Mouse (Mus musculus) midbrain, embryonic 14.5 days (tissue): Measurements from ENCODE around the gene Vav3. TPM values are rescaled to one million over a fixed set of nuclear protein-coding genes. Genes with fewer than 3 reads are reported as not detected.

ENCODE experiments used
- ATAC-seq: fragments of 200-750 bp; cut with Nextera tagmentation; 2 replicates; pipeline ENCODE4 v1.8.0; 2017; ENCODE audit warnings: moderate number of reproducible peaks, moderate library complexity; ENCODE audit not compliant: low FRiP score, low TSS enrichment
- DNase-seq: peaks from one replicate; pipeline ENCODE4 v3.0.0-alpha.2; 2015
- H3K27ac ChIP-seq: fragments of 300-500 bp; sonication (generic); replicated peaks from 2 replicates; pipeline ENCODE4 v1.5.1; 2014; ENCODE audit warnings: mild to moderate bottlenecking, low read depth, low read length, moderate library complexity
- H3K27me3 ChIP-seq: fragments of 300-500 bp; sonication (generic); 2 replicates; pipeline ENCODE4 v1.6.1; 2014; ENCODE audit warnings: low read length, control low read depth, mixed read lengths; ENCODE audit not compliant: control insufficient read depth, insufficient read depth
- H3K36me3 ChIP-seq: fragments of 300-500 bp; sonication (generic); 2 replicates; pipeline ENCODE4 v1.6.1; 2014; ENCODE audit warnings: low read length, control low read depth; ENCODE audit not compliant: control insufficient read depth, insufficient read depth
- H3K4me1 ChIP-seq: fragments of 300-500 bp; sonication (generic); 2 replicates; pipeline ENCODE4 v1.6.1; 2014; ENCODE audit warnings: mild to moderate bottlenecking, antibody characterized with exemption, low read length, control low read depth; ENCODE audit not compliant: control insufficient read depth, insufficient read depth
- H3K4me2 ChIP-seq: fragments of 300-500 bp; sonication (generic); 2 replicates; pipeline ENCODE4 v1.6.1; 2014; ENCODE audit warnings: mild to moderate bottlenecking, low read length, moderate library complexity
- H3K4me3 ChIP-seq: fragments of 300-500 bp; sonication (generic); replicated peaks from 2 replicates; pipeline ENCODE4 v1.5.1; 2014; ENCODE audit warnings: low read depth, low read length
- H3K9ac ChIP-seq: fragments of 300-500 bp; sonication (generic); replicated peaks from 2 replicates; pipeline ENCODE4 v1.6.1; 2014; ENCODE audit warnings: mild to moderate bottlenecking, low read length, moderate library complexity
- H3K9me3 ChIP-seq: fragments of 300-500 bp; sonication (generic); 2 replicates; pipeline ENCODE4 v1.6.1; 2016; ENCODE audit warnings: low read length, control low read depth, mixed read lengths; ENCODE audit not compliant: control insufficient read depth
- WGBS: fragments of 180-500 bp; shearing (Covaris S2); extraction: QIAGEN DNeasy Blood & Tissue Kit; methylation state at CpG from one replicate; pipeline ENCODE4 v1.1.7; 2014; 5-methylcytosine and 5-hydroxymethylcytosine counted together
- polyA plus RNA-seq: library from polyadenylated mRNA; unstranded; fragments of >200 nt; fragmentation: Nextera tagmentation; extraction: Ambion mirVana; gene quantifications from 2 replicates; pipeline ENCODE4 v1.2.1, GENCODE M21; 2014

Vav3 gene
- polyA plus RNA-seq, 1 experiment from 2014 or later, result 37.3 TPM

- H3K4me2 ChIP-seq, result no peak overlapping the region
- H3K4me3 ChIP-seq, result no peak overlapping the region
- H3K36me3 ChIP-seq, result no peaks in the 10 kb centered on the region
- H3K9me3 ChIP-seq, result no peaks in the 10 kb centered on the region
- DNase-seq, result no peak
- no peaks in the 10 kb centered on the region for H3K27me3 ChIP-seq
- no peaks in the 10 kb centered on the region for H3K4me1 ChIP-seq
- WGBS, result 91% methylated on average over 5 of the region's 5 CpGs
- H3K9ac ChIP-seq, result no peak overlapping the region
- ATAC-seq, result no peak
- H3K27ac ChIP-seq, result no peak overlapping the region
These were observed 61.1 kb downstream of the Vav3 start for GRCm38 (mm10) chr3:109401527-109401926.

GRCm38 (mm10) chr3:109411294-109411693 lies 70.8 kb downstream of the Vav3 start:
- Histone ChIP-seq H3K9ac (no peak overlapping the region), H3K4me3 (no peak overlapping the region), H3K4me1 (no peaks in the 10 kb centered on the region), H3K36me3 (no peaks in the 10 kb centered on the region), H3K9me3 (no peaks in the 10 kb centered on the region), H3K27ac (no peak overlapping the region), H3K27me3 (no peaks in the 10 kb centered on the region), H3K4me2 (no peak overlapping the region)
- no peak for DNase-seq
- no peak for ATAC-seq
- WGBS, result 90% methylated on average over 3 of the region's 3 CpGs

GRCm38 (mm10) chr3:109420403-109420802 lies 80.0 kb downstream of the Vav3 start:
- peak overlapping the region; percentile 53; the same call in 1 of the 2 replicates for H3K27ac ChIP-seq
- WGBS, result 46% methylated on average over 3 of the region's 3 CpGs
- no peak for DNase-seq

GRCm38 (mm10) chr3:109421019-109421418 lies 80.6 kb downstream of the Vav3 start:
- Histone ChIP-seq H3K27me3 (no peaks in the 10 kb centered on the region), H3K27ac (peak overlapping the region; percentile 26), H3K9me3 (no peaks in the 10 kb centered on the region), H3K9ac (no peak overlapping the region), H3K4me3 (no peak overlapping the region), H3K36me3 (no peaks in the 10 kb centered on the region), H3K4me1 (no peaks in the 10 kb centered on the region), H3K4me2 (no peak overlapping the region)
- DNase-seq, result peak; percentile 72
- peak; percentile 83 for ATAC-seq
- 40% methylated on average over 3 of the region's 3 CpGs for WGBS

More at GRCm38 (mm10) chr3:109420403-109420802, 80.0 kb downstream of the Vav3 start:
- Histone ChIP-seq H3K4me2 (no peak overlapping the region), H3K9ac (no peak overlapping the region), H3K9me3 (no peaks in the 10 kb centered on the region), H3K36me3 (no peaks in the 10 kb centered on the region), H3K27me3 (no peaks in the 10 kb centered on the region), H3K4me3 (no peak overlapping the region), H3K4me1 (no peaks in the 10 kb centered on the region)
- peak; percentile 55; the same call in 1 of the 2 replicates for ATAC-seq

GRCm38 (mm10) chr3:109423440-109424079 lies 83.1 kb downstream of the Vav3 start:
- WGBS, result 76% methylated on average over 5 of the region's 5 CpGs
- DNase-seq (no peak), ATAC-seq (no peak)
- no peaks in the 10 kb centered on the region for H3K36me3 ChIP-seq
- H3K4me2 ChIP-seq, result no peak overlapping the region
- no peaks in the 10 kb centered on the region for H3K9me3 ChIP-seq
- no peak overlapping the region for H3K4me3 ChIP-seq
- H3K9ac ChIP-seq, result no peak overlapping the region
- no peak overlapping the region for H3K27ac ChIP-seq
- H3K4me1 ChIP-seq, result no peaks in the 10 kb centered on the region
- no peaks in the 10 kb centered on the region for H3K27me3 ChIP-seq

GRCm38 (mm10) chr3:109431285-109431684 lies 90.8 kb downstream of the Vav3 start:
- no peaks in the 10 kb centered on the region for H3K4me1 ChIP-seq
- 63% methylated on average over 1 of the region's 1 CpGs for WGBS
- ATAC-seq, result no peak
- H3K36me3 ChIP-seq, result no peaks in the 10 kb centered on the region
- DNase-seq, result peak; percentile 14
- no peak overlapping the region for H3K9ac ChIP-seq
- no peaks in the 10 kb centered on the region for H3K27me3 ChIP-seq
- no peaks in the 10 kb centered on the region for H3K9me3 ChIP-seq
- H3K4me2 ChIP-seq, result no peak overlapping the region
- H3K27ac ChIP-seq, result no peak overlapping the region
- H3K4me3 ChIP-seq, result no peak overlapping the region

- no peaks in the 10 kb centered on the region for H3K36me3 ChIP-seq
- H3K9me3 ChIP-seq, result no peaks in the 10 kb centered on the region
- no peak overlapping the region for H3K4me3 ChIP-seq
- no peak for DNase-seq
- ATAC-seq, result no peak
- no peaks in the 10 kb centered on the region for H3K4me1 ChIP-seq
- no peak overlapping the region for H3K27ac ChIP-seq
- 92% methylated on average over 2 of the region's 2 CpGs for WGBS
- no peaks in the 10 kb centered on the region for H3K27me3 ChIP-seq
- H3K4me2 ChIP-seq, result no peak overlapping the region
- H3K9ac ChIP-seq, result no peak overlapping the region
These were observed 98.1 kb downstream of the Vav3 start for GRCm38 (mm10) chr3:109438552-109438951.

GRCm38 (mm10) chr3:109439253-109439652 lies 98.8 kb downstream of the Vav3 start:
- Histone ChIP-seq H3K9me3 (no peaks in the 10 kb centered on the region), H3K27ac (no peak overlapping the region), H3K4me1 (no peaks in the 10 kb centered on the region), H3K9ac (no peak overlapping the region), H3K4me2 (no peak overlapping the region), H3K27me3 (no peaks in the 10 kb centered on the region), H3K36me3 (no peaks in the 10 kb centered on the region), H3K4me3 (no peak overlapping the region)
- DNase-seq (no peak), ATAC-seq (no peak)
- WGBS, result 86% methylated on average over 8 of the region's 8 CpGs

GRCm38 (mm10) chr3:109440001-109440400 lies 99.5 kb downstream of the Vav3 start:
- H3K4me3 ChIP-seq, result no peak overlapping the region
- H3K4me2 ChIP-seq, result no peak overlapping the region
- no peaks in the 10 kb centered on the region for H3K4me1 ChIP-seq
- no peaks in the 10 kb centered on the region for H3K36me3 ChIP-seq
- peak; percentile 11 for DNase-seq
- H3K27ac ChIP-seq, result no peak overlapping the region
- WGBS, result 80% methylated on average over 6 of the region's 6 CpGs
- H3K9ac ChIP-seq, result no peak overlapping the region
- H3K27me3 ChIP-seq, result no peaks in the 10 kb centered on the region
- no peak for ATAC-seq
- H3K9me3 ChIP-seq, result no peaks in the 10 kb centered on the region
